Mouse (Mus musculus) liver, postnatal 0 days (tissue): ENCODE data around the gene H2afj.

ENCODE experiments used
- CTCF ChIP-seq: sonication (generic); IDR thresholded peaks from 2 replicates; pipeline ENCODE4 v1.5.1; 2016; ENCODE audit warnings: antibody characterized with exemption, low read depth
- EP300 ChIP-seq: IDR thresholded peaks from 2 replicates; pipeline ENCODE4 v1.6.1; 2016; ENCODE audit warnings: antibody characterized with exemption, low read depth, mild to moderate bottlenecking

DNA sequence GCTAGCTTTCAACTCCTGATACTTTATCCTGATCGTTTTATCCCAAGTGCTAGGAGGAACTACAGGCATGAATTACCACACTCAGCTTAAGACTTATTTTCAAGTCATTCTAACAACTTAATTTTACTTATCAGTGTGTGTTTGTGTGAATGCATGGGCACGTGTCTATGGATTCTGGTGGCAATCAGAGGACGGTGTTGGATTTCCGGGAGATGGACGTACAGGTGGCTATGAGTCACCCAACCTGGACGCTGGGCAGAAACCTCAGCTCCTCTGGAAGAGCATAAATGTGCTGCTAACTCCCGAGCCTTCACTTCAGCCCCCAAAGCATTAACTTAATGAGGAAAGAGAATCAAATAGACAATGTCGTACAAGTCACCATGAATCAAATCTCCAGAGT lies 16.9 kb downstream of the H2afj start:
- TF ChIP-seq CTCF (no peak), EP300 (no peak)
